Mouse (Mus musculus) limb, embryonic 11.5 days (tissue): ENCODE measurements around the gene Stx4a. TPM values are rescaled to one million over a fixed set of nuclear protein-coding genes. Genes with fewer than 3 reads are reported as not detected.

ENCODE experiments used
- ATAC-seq: fragments of 200-750 bp; cut with Nextera tagmentation; 2 replicates; pipeline ENCODE4 v1.8.0; 2017; ENCODE audit warnings: low read depth; ENCODE audit not compliant: insufficient number of reproducible peaks, low FRiP score, low TSS enrichment
- DNase-seq: peaks from one replicate; pipeline ENCODE4 v3.0.0-alpha.2; 2015; ENCODE audit warnings: low spot score
- H3K27ac ChIP-seq: fragments of 300-500 bp; sonication (generic); replicated peaks from 2 replicates; pipeline ENCODE4 v1.5.1; 2014; ENCODE audit warnings: low read depth, mild to moderate bottlenecking, low read length
- H3K27me3 ChIP-seq: fragments of 300-500 bp; sonication (generic); 2 replicates; pipeline ENCODE4 v1.6.1; 2014; ENCODE audit warnings: mild to moderate bottlenecking, low read length, mixed read lengths; ENCODE audit not compliant: control insufficient read depth, insufficient read depth
- H3K36me3 ChIP-seq: fragments of 300-500 bp; sonication (generic); 2 replicates; pipeline ENCODE4 v1.6.1; 2014; ENCODE audit warnings: mild to moderate bottlenecking, low read length, moderate library complexity, mixed read lengths; ENCODE audit not compliant: control insufficient read depth, insufficient read depth
- H3K4me1 ChIP-seq: fragments of 300-500 bp; sonication (generic); 2 replicates; pipeline ENCODE4 v1.6.1; 2014; ENCODE audit warnings: low read length, mixed read lengths; ENCODE audit not compliant: control insufficient read depth, insufficient read depth
- H3K4me2 ChIP-seq: fragments of 300-500 bp; sonication (generic); 2 replicates; pipeline ENCODE4 v1.6.1; 2014; ENCODE audit warnings: low read depth, mild to moderate bottlenecking, moderate library complexity; ENCODE audit not compliant: severe bottlenecking
- H3K4me3 ChIP-seq: fragments of 300-500 bp; sonication (generic); 2 replicates; pipeline ENCODE4 v1.5.1; 2014; ENCODE audit warnings: low read depth, low read length
- H3K9ac ChIP-seq: fragments of 300-500 bp; sonication (generic); 2 replicates; pipeline ENCODE4 v1.6.1; 2014; ENCODE audit warnings: mild to moderate bottlenecking, low read length
- H3K9me3 ChIP-seq: fragments of 300-500 bp; sonication (generic); 2 replicates; pipeline ENCODE4 v1.6.1; 2016; ENCODE audit warnings: low read length; ENCODE audit not compliant: control insufficient read depth
- WGBS: fragments of 180-500 bp; shearing (Covaris S2); extraction: QIAGEN DNeasy Blood & Tissue Kit; methylation state at CpG from one replicate; pipeline ENCODE4 v1.1.7; 2014; 5-methylcytosine and 5-hydroxymethylcytosine counted together
- polyA plus RNA-seq: library from polyadenylated mRNA; unstranded; fragments of >200 nt; fragmentation: Nextera tagmentation; extraction: Ambion mirVana; gene quantifications from 2 replicates; pipeline ENCODE4 v1.2.1, GENCODE M21; 2014

Gene Stx4a
- polyA plus RNA-seq, 1 experiment from 2014 or later = 17.3 TPM

GRCm38 (mm10) chr7:127867641-127868040 is 43.5 kb downstream of the Stx4a start:
- Histone ChIP-seq H3K4me3 (no peak overlapping the region), H3K4me1 (no peaks in the 10 kb centered on the region), H3K4me2 (no peak overlapping the region), H3K9ac (no peak overlapping the region), H3K27me3 (no peaks in the 10 kb centered on the region), H3K36me3 (peaks cover 36% of the 10 kb centered on the region), H3K27ac (no peak overlapping the region), H3K9me3 (no peaks in the 10 kb centered on the region)
- ATAC-seq (no peak), DNase-seq (no peak)
- 97% methylated on average over 18 of the region's 18 CpGs for WGBS

- ATAC-seq (no peak), DNase-seq (no peak)
- Histone ChIP-seq H3K27me3 (no peaks in the 10 kb centered on the region), H3K27ac (no peak overlapping the region), H3K4me3 (no peak overlapping the region), H3K9ac (no peak overlapping the region), H3K4me2 (no peak overlapping the region), H3K9me3 (no peaks in the 10 kb centered on the region), H3K4me1 (peaks cover 5% of the 10 kb centered on the region), H3K36me3 (peaks cover 38% of the 10 kb centered on the region)
- 97% methylated on average over 3 of the region's 3 CpGs for WGBS
Measured at GRCm38 (mm10) chr7:127869149-127869810, 45.2 kb downstream of the Stx4a start.

DNA sequence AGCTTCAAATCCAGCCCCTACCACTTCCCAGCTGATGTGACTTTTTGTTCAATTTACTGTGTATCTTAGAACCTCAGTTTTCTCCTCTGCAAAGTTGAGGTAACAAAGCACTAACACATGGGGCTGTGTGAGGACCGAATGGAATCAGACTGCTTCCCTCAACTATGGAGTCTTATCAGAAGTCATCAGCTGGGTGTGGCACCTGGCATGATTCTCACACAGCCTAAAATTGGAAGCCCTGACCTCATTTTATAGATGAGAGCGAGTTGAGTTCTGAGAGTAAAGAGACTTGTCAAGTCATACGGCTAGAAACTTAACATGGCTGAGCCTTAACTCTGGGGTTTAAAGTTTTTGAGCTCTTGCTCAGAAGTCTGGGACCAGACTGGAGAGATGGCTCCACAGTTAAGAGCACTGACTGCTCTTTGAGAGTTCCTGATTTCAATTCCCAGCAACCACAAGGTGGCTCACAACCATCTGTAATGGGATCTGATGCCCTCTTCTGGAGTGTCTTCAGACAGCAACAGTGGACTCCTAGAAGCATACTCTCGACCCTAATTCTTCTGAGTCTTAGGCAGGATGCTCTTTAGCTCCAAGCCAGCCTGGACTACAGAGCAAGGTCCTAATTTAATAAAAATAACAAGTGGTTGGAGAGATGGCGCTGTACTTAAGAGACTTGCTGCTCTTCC is 46.2 kb downstream of the Stx4a start:
- Histone ChIP-seq H3K27ac (no peak overlapping the region), H3K27me3 (no peaks in the 10 kb centered on the region), H3K9ac (no peak overlapping the region), H3K4me1 (peaks cover 8% of the 10 kb centered on the region), H3K36me3 (peaks cover 38% of the 10 kb centered on the region), H3K4me3 (no peak overlapping the region), H3K4me2 (no peak overlapping the region), H3K9me3 (no peaks in the 10 kb centered on the region)
- no peak for ATAC-seq
- 84% methylated on average over 5 of the region's 5 CpGs for WGBS
- no peak for DNase-seq

DNA sequence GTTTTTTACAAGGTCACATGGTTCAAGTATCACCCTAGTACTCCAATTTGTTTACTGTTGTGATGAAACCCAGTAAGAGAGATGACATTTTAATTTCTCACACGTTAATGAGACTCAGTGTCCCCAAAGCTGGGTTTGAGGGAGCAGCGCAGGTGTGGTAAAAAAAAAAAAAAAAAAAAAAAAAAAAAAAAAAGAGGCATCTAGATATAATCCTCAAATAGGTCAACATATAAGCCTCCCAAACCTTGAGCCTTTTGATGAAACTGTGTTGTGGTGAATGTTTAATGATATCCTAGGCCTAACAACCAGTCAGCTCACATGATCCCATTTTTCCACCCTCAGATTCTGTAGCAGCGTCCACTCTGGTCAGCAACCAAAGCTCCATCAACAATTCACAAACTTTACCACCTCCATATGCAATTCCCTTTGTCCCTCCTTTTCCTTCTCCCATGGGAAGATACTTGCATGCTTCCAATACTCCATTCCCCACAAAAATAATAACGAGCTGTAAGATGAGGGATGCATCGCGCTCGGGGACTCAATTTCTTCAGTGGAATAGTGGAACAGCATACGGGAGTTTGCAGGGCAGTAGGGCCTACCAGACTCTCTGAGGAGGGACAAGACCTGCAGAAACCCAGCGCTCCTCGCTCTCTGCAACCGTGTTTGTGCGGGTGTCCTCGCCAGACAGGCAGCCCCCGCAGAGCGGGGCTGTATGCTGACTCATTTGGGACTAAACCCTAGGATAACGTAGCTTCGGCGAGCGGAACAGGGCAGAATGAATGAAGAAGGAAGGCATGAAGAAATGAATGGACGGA is 50.9 kb downstream of the Stx4a start:
- ATAC-seq = no peak
- H3K4me2 ChIP-seq = peak overlapping the region; percentile 72
- H3K27ac ChIP-seq = peak overlapping the region; percentile 96
- DNase-seq = no peak
- H3K9ac ChIP-seq = peak overlapping the region; percentile 99
- H3K9me3 ChIP-seq = no peaks in the 10 kb centered on the region
- H3K4me3 ChIP-seq = peak overlapping the region; percentile 73
- peaks cover 11% of the 10 kb centered on the region for H3K4me1 ChIP-seq
- no peaks in the 10 kb centered on the region for H3K27me3 ChIP-seq
- 4% methylated on average over 20 of the region's 20 CpGs for WGBS
- peaks cover 26% of the 10 kb centered on the region for H3K36me3 ChIP-seq

DNA sequence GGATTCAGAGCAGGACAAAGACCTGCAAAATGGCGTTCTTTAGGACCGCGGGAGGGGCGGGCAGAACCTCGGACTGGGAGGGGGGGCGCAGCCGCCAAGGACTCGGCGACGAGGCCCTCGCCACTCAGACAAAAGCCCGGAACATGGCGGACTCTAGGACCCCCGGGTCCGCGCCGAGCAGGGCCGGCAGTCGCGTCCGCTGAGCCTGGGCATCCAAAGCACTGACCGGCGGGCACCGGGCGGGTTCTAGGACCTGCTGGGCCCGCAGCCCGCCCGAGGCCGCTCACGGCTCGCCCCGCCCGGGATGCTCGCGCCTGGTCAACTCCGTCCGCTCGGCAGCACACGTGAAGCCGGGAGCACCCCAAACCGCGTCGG is 51.5 kb downstream of the Stx4a start:
- WGBS = 0% methylated on average over 33 of the region's 43 CpGs
- ATAC-seq = peak; percentile 93
- Histone ChIP-seq H3K27me3 (no peaks in the 10 kb centered on the region), H3K4me1 (peaks cover 11% of the 10 kb centered on the region), H3K36me3 (peaks cover 32% of the 10 kb centered on the region), H3K4me2 (peak overlapping the region; percentile 72), H3K27ac (peak overlapping the region; percentile 96), H3K4me3 (peak overlapping the region; percentile 73), H3K9me3 (no peaks in the 10 kb centered on the region), H3K9ac (peak overlapping the region; percentile 99)
- DNase-seq = peak; percentile 98

- Histone ChIP-seq H3K27ac (peak within 1 kb of the TSS; percentile 96), H3K9ac (peak within 1 kb of the TSS; percentile 99), H3K36me3 (peaks cover 36% of the 10 kb centered on the region), H3K4me1 (peaks cover 11% of the 10 kb centered on the region), H3K27me3 (no peaks in the 10 kb centered on the region), H3K9me3 (no peaks in the 10 kb centered on the region), H3K4me3 (peak within 1 kb of the TSS; percentile 73), H3K4me2 (peak within 1 kb of the TSS; percentile 72)
- WGBS = under 1% methylated on average over 41 of the region's 41 CpGs
- ATAC-seq (peak; percentile 84), DNase-seq (peak; percentile 91)
Measured at GRCm38 (mm10) chr7:127876041-127876466, 52.0 kb downstream of the Stx4a start, which contains the start of gene Zfp646. Zfp646 (plus strand) TSS chr7:127876221.

DNA sequence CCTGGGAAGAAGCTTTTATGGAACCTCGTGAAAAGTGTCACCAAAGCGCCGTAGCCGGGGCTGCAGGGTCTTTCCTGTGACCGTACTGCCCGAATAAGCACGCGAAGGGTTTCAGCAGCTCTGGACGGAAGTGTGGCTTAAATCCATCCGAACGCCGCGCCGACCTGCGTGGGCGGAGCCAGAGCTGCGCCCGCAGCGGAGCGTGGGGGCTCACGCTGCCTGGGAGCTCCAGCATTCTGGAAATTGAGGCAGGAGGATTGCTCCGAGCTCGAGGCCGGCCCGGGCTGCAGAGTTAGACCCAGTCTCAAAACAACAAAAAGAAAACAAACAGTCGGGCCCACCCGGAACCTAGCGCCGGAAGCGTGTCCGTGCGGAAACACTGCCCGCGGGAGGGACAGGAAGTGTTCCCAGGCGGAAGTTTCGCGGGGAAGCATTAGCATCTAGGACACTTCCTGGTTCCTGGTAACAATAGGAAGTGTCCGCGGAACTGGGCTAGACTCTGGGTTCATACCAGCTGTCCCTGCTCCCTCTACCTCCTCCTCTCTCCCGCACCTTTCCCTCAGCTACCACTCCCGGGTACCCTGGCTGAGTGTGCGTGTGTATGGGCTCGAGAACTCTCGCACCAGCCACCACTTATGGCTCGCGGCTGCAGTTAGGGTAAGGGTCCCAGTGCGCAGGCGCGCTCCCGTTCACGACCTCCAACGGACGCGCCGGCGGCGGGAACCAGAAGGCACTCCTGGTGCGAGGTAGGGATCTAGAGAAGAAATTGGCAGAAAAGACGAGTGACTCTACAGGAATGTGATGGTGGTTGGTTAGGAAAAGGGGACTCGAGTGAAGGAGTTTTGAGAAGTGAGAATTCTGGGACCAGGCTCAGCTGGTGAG is 52.6 kb downstream of the Stx4a start, which contains the start of gene Zfp668:
Gene Zfp668 (minus strand): TSS at position 362 of the 882 bp plus-strand sequence.
- Histone ChIP-seq H3K4me2 (peak within 1 kb of the TSS; percentile 72), H3K4me3 (peak within 1 kb of the TSS; percentile 73), H3K36me3 (peaks cover 41% of the 10 kb centered on the region), H3K9me3 (no peaks in the 10 kb centered on the region), H3K27me3 (no peaks in the 10 kb centered on the region), H3K9ac (peak within 1 kb of the TSS; percentile 99), H3K27ac (peak within 1 kb of the TSS; percentile 96), H3K4me1 (peaks cover 11% of the 10 kb centered on the region)
- DNase-seq = peak; percentile 95
- WGBS = under 1% methylated on average over 60 of the region's 60 CpGs
- ATAC-seq = peak; percentile 59; the same call in 1 of the 2 replicates
